10 mouse cellular contexts compared by ENCODE assay signal in genomic region chr3:9123079-9123478, GRCm38 (mm10).
A peak's percentile ranks its signal among the peaks of the same experiment; 100 is the strongest.
DNase-seq lines count a peak whose midpoint lies in the region; ATAC-seq lines count a peak whose summit lies in the region.
"Had no signal": no experiment of that assay in that cellular context is flagged by ENCODE, and none has a peak within 500 bp of the region (broad histone marks: within the 10 kb centered on the region; RNA-seq: fewer than 3 reads in every experiment).

No protein-coding gene starts in this region.

- WGBS in forebrain, embryonic 13.5 days = 65% methylated on average over 5 of the region's 5 CpGs
- WGBS in forebrain, embryonic 12.5 days = 78% methylated on average over 5 of the region's 5 CpGs
- WGBS in kidney, embryonic 14.5 days = 59% methylated on average over 5 of the region's 5 CpGs

- H3K4me3 ChIP-seq in forebrain, embryonic 13.5 days = no peak overlapping the region
- H3K4me3 ChIP-seq in forebrain, embryonic 12.5 days (replicated peaks) = no peak overlapping the region
- H3K4me3 ChIP-seq in kidney, embryonic 14.5 days (ENCODE audit: low read length) = no peak overlapping the region
- H3K4me3 ChIP-seq: embryonic facial prominence, embryonic 15.5 days; lung, embryonic 15.5 days had no signal

- DNase-seq in urinary bladder, postnatal 14 days (ENCODE audit: low spot score) = peak; percentile 14
- no peak for DNase-seq in urinary bladder, postnatal 25 days (ENCODE audit: low spot score)
- DNase-seq in heart, postnatal 10 days = peak; percentile 71 to 87

- no peaks in the 10 kb centered on the region for H3K9me3 ChIP-seq in forebrain, embryonic 13.5 days (replicated peaks)
- no peaks in the 10 kb centered on the region for H3K9me3 ChIP-seq in forebrain, embryonic 12.5 days
- no peaks in the 10 kb centered on the region for H3K9me3 ChIP-seq in kidney, embryonic 14.5 days (ENCODE audit: control insufficient read depth, low read length)
- H3K9me3 ChIP-seq: embryonic facial prominence, embryonic 15.5 days; lung, embryonic 15.5 days had no signal

- intact Hi-C loops in heart, postnatal 10 days (cut with DNase I) = no loop called here

- ATAC-seq in forebrain, embryonic 13.5 days = peak; percentile 41; the same call in 1 of the 2 replicates
- no peak for ATAC-seq in forebrain, embryonic 12.5 days (ENCODE audit: low FRiP score)
- no peak for ATAC-seq in kidney, embryonic 14.5 days (ENCODE audit: low FRiP score, low TSS enrichment)
- no peak for ATAC-seq in monocyte, adult 5-6 weeks (replicated peaks; ENCODE audit: insufficient number of reproducible peaks, low FRiP score, low TSS enrichment, poor library complexity, severe bottlenecking)
- ATAC-seq in CD4-positive, CD25-positive, alpha-beta regulatory T cell, adult 4 months = no peak

- no peaks in the 10 kb centered on the region for H3K4me1 ChIP-seq in forebrain, embryonic 13.5 days
- H3K4me1 ChIP-seq in forebrain, embryonic 12.5 days = no peaks in the 10 kb centered on the region
- H3K4me1 ChIP-seq in kidney, embryonic 14.5 days (ENCODE audit: control insufficient read depth, insufficient read depth, low read length) = no peaks in the 10 kb centered on the region
- H3K4me1 ChIP-seq: embryonic facial prominence, embryonic 15.5 days; lung, embryonic 15.5 days had no signal

- H3K27me3 ChIP-seq in forebrain, embryonic 13.5 days = no peaks in the 10 kb centered on the region
- no peaks in the 10 kb centered on the region for H3K27me3 ChIP-seq in forebrain, embryonic 12.5 days
- no peaks in the 10 kb centered on the region for H3K27me3 ChIP-seq in kidney, embryonic 14.5 days (ENCODE audit: control insufficient read depth, insufficient read depth, low read length)
- H3K27me3 ChIP-seq: embryonic facial prominence, embryonic 15.5 days; lung, embryonic 15.5 days had no signal

- no peak overlapping the region for H3K27ac ChIP-seq in forebrain, embryonic 13.5 days
- H3K27ac ChIP-seq in forebrain, embryonic 12.5 days = no peak overlapping the region
- no peak overlapping the region for H3K27ac ChIP-seq in kidney, embryonic 14.5 days (ENCODE audit: low read depth, low read length)
- H3K27ac ChIP-seq: embryonic facial prominence, embryonic 15.5 days; lung, embryonic 15.5 days had no signal

- no peak overlapping the region for H3K9ac ChIP-seq in forebrain, embryonic 13.5 days
- H3K9ac ChIP-seq in forebrain, embryonic 12.5 days = no peak overlapping the region
- H3K9ac ChIP-seq in kidney, embryonic 14.5 days (ENCODE audit: low read depth, low read length) = no peak overlapping the region
- H3K9ac ChIP-seq: embryonic facial prominence, embryonic 15.5 days; lung, embryonic 15.5 days had no signal

- H3K4me2 ChIP-seq in forebrain, embryonic 13.5 days = no peak overlapping the region
- no peak overlapping the region for H3K4me2 ChIP-seq in forebrain, embryonic 12.5 days
- H3K4me2 ChIP-seq in kidney, embryonic 14.5 days (replicated peaks; ENCODE audit: low read depth, low read length) = no peak overlapping the region
- H3K4me2 ChIP-seq: embryonic facial prominence, embryonic 15.5 days; lung, embryonic 15.5 days had no signal

- H3K36me3 ChIP-seq in forebrain, embryonic 13.5 days (ENCODE audit: poor library complexity, severe bottlenecking) = no peaks in the 10 kb centered on the region
- no peaks in the 10 kb centered on the region for H3K36me3 ChIP-seq in forebrain, embryonic 12.5 days (replicated peaks)
- H3K36me3 ChIP-seq in kidney, embryonic 14.5 days (ENCODE audit: control insufficient read depth, insufficient read depth, low read length) = no peaks in the 10 kb centered on the region
- H3K36me3 ChIP-seq: embryonic facial prominence, embryonic 15.5 days; lung, embryonic 15.5 days had no signal
